25 mouse cellular contexts compared by ENCODE assay signal in genomic region chr8:123527720-123528489, GRCm38 (mm10). TPM values are rescaled to one million over a fixed set of nuclear protein-coding genes. Genes with fewer than 3 reads are reported as not detected.
DNase-seq lines count a peak whose midpoint lies in the region; ATAC-seq lines count a peak whose summit lies in the region.
"Had no signal": no experiment of that assay in that cellular context is flagged by ENCODE, and none has a peak within 500 bp of the region (broad histone marks: within the 10 kb centered on the region; RNA-seq: fewer than 3 reads in every experiment).

No protein-coding gene starts in this region.

- H3K27me3 ChIP-seq in forebrain, embryonic 13.5 days: no peaks in the 10 kb centered on the region
- H3K27me3 ChIP-seq in forebrain, embryonic 16.5 days (replicated peaks; ENCODE audit: control insufficient read depth, insufficient read depth, low read length): no peaks in the 10 kb centered on the region
- H3K27me3 ChIP-seq: embryonic facial prominence, embryonic 12.5 days; liver, embryonic 13.5 days; neural tube, embryonic 13.5 days had no signal

- 89% methylated on average over 25 of the region's 25 CpGs for WGBS in forebrain, embryonic 13.5 days
- WGBS in forebrain, embryonic 16.5 days: 86% methylated on average over 25 of the region's 25 CpGs

- no peak overlapping the region for H3K9ac ChIP-seq in forebrain, embryonic 13.5 days
- no peak overlapping the region for H3K9ac ChIP-seq in forebrain, embryonic 16.5 days (replicated peaks; ENCODE audit: low read depth, low read length)
- H3K9ac ChIP-seq: embryonic facial prominence, embryonic 12.5 days; liver, embryonic 13.5 days; lung, embryonic 14.5 days; neural tube, embryonic 13.5 days had no signal

- peak; percentile 28 to 51 for DNase-seq in left cerebral cortex, postnatal 36 days (ENCODE audit: low spot score in 2 of 2)
- no peak for DNase-seq in left cerebral cortex, adult 11 months (ENCODE audit: low spot score)
- peak; percentile 41 for DNase-seq in R1 (ENCODE audit: low read depth, low spot score)
- DNase-seq in layer of hippocampus, postnatal 14 days (ENCODE audit: low spot score in 2 of 2): peak; percentile 23 to 44
- DNase-seq in thymus, postnatal 0 days (ENCODE audit: low spot score): no peak
- no peak for DNase-seq in kidney, postnatal 36 days
- DNase-seq: cerebellum, adult 9-10 months; kidney, postnatal 10 days; liver, embryonic 13.5 days; lung, embryonic 14.5 days; lung, postnatal 36 days; thymus, adult 18-20 months had no signal

- no peaks in the 10 kb centered on the region for H3K4me1 ChIP-seq in forebrain, embryonic 13.5 days
- H3K4me1 ChIP-seq in forebrain, embryonic 16.5 days (replicated peaks; ENCODE audit: control insufficient read depth, insufficient read depth, low read length): no peaks in the 10 kb centered on the region
- H3K4me1 ChIP-seq: embryonic facial prominence, embryonic 12.5 days; hindbrain, embryonic 10.5 days; liver, embryonic 13.5 days; midbrain, embryonic 10.5 days; neural tube, embryonic 13.5 days had no signal

- H3K4me3 ChIP-seq in forebrain, embryonic 13.5 days: no peak overlapping the region
- no peak overlapping the region for H3K4me3 ChIP-seq in forebrain, embryonic 16.5 days (replicated peaks; ENCODE audit: low read length)
- H3K4me3 ChIP-seq: embryonic facial prominence, embryonic 12.5 days; heart, embryonic 10.5 days; hindbrain, embryonic 10.5 days; left cerebral cortex, adult 2 months; liver, embryonic 13.5 days; midbrain, embryonic 10.5 days; neural tube, embryonic 13.5 days had no signal

- H3K4me2 ChIP-seq in forebrain, embryonic 13.5 days: no peak overlapping the region
- H3K4me2 ChIP-seq in forebrain, embryonic 16.5 days (ENCODE audit: low read length): no peak overlapping the region
- H3K4me2 ChIP-seq: embryonic facial prominence, embryonic 12.5 days; liver, embryonic 13.5 days; lung, embryonic 14.5 days; neural tube, embryonic 13.5 days had no signal

- peaks cover 100% of the 10 kb centered on the region for H3K36me3 ChIP-seq in forebrain, embryonic 13.5 days (ENCODE audit: poor library complexity, severe bottlenecking)
- H3K36me3 ChIP-seq in forebrain, embryonic 16.5 days (ENCODE audit: control insufficient read depth, insufficient read depth): peaks cover 56% of the 10 kb centered on the region

- no peaks in the 10 kb centered on the region for H3K9me3 ChIP-seq in forebrain, embryonic 13.5 days (replicated peaks)
- no peaks in the 10 kb centered on the region for H3K9me3 ChIP-seq in forebrain, embryonic 16.5 days (ENCODE audit: control insufficient read depth, low read length)
- H3K9me3 ChIP-seq: embryonic facial prominence, embryonic 12.5 days; G1E; heart, embryonic 10.5 days; hindbrain, embryonic 10.5 days; liver, embryonic 13.5 days; midbrain, embryonic 10.5 days; neural tube, embryonic 13.5 days had no signal

- 0 out of 2 replicates have a peak, but pooled peaks have one; percentile 38 for ATAC-seq in forebrain, embryonic 13.5 days
- ATAC-seq in forebrain, embryonic 16.5 days: no peak
- ATAC-seq: CD4-positive, CD25-positive, alpha-beta regulatory T cell, adult 4 months; hindbrain, postnatal 0 days; intestine, postnatal 0 days had no signal

- intact Hi-C loops in left cerebral cortex, postnatal 36 days (cut with DNase I): no loop called here

- H3K27ac ChIP-seq in forebrain, embryonic 13.5 days: no peak overlapping the region
- H3K27ac ChIP-seq in forebrain, embryonic 16.5 days (ENCODE audit: low read length): no peak overlapping the region
- H3K27ac ChIP-seq: embryonic facial prominence, embryonic 12.5 days; heart, embryonic 10.5 days; hindbrain, embryonic 10.5 days; hindbrain, postnatal 0 days; left cerebral cortex, adult 2 months; liver, embryonic 13.5 days; midbrain, embryonic 10.5 days; neural tube, embryonic 13.5 days had no signal

RNA-seq across cellular contexts. Expression of gene Gas8, which starts 9.3 kb away (rescaled TPM):
- polyA plus RNA-seq in forebrain, embryonic 13.5 days (2015; fragmentation: Nextera tagmentation; extraction: Ambion mirVana): 36.4 and 42.1 TPM in 2 replicates
- polyA plus RNA-seq in forebrain, embryonic 16.5 days (2015; fragmentation: Nextera tagmentation; extraction: Ambion mirVana): 43.9 and 48.4 TPM in 2 replicates
- total RNA-seq in left cerebral cortex, postnatal 36 days (2021): 10 to 100 TPM; 23.4 to 34.5 TPM
- total RNA-seq in layer of hippocampus, postnatal 14 days (2021): 10 to 100 TPM; 31.7 to 31.8 TPM
- 13.4 and 13.8 TPM in 2 replicates for polyA plus RNA-seq in thymus, postnatal 0 days (2015; fragmentation: Nextera tagmentation; extraction: Ambion mirVana)

RNA-seq across cellular contexts. Expression of gene Dbndd1, which starts 12.6 kb away (rescaled TPM):
- 61.1 and 64.7 TPM in 2 replicates for polyA plus RNA-seq in forebrain, embryonic 13.5 days (2015; fragmentation: Nextera tagmentation; extraction: Ambion mirVana)
- 96.6 and 97.2 TPM in 2 replicates for polyA plus RNA-seq in forebrain, embryonic 16.5 days (2015; fragmentation: Nextera tagmentation; extraction: Ambion mirVana)
- 10 to 100 TPM; 15.6 to 17.5 TPM for total RNA-seq in left cerebral cortex, postnatal 36 days (2021)
- total RNA-seq in layer of hippocampus, postnatal 14 days (2021): 10 to 100 TPM in 1 of 2 experiments, 1 to 10 TPM in 1; 9.9 to 13.8 TPM
- polyA plus RNA-seq in thymus, postnatal 0 days (2015; fragmentation: Nextera tagmentation; extraction: Ambion mirVana): 1.4 and 1.8 TPM in 2 replicates
- polyA plus RNA-seq: G1E; spleen, adult 2 months had no signal

RNA-seq across cellular contexts. Expression of gene Afg3l1, which starts 50.2 kb away (rescaled TPM):
- 55.9 and 60.4 TPM in 2 replicates for polyA plus RNA-seq in forebrain, embryonic 13.5 days (2015; fragmentation: Nextera tagmentation; extraction: Ambion mirVana)
- polyA plus RNA-seq in forebrain, embryonic 16.5 days (2015; fragmentation: Nextera tagmentation; extraction: Ambion mirVana): 52.3 and 54.4 TPM in 2 replicates
- 10 to 100 TPM; 29.5 to 40.5 TPM for total RNA-seq in left cerebral cortex, postnatal 36 days (2021)
- 10 to 100 TPM; 31.2 to 32.5 TPM for total RNA-seq in layer of hippocampus, postnatal 14 days (2021)
- polyA plus RNA-seq in thymus, postnatal 0 days (2015; fragmentation: Nextera tagmentation; extraction: Ambion mirVana): 37.1 and 47.2 TPM in 2 replicates

Comparison
In these comparisons a context has a peak if more than half of its experiments do, and no peak if none do; other contexts are left out.
1. DNase-seq: peak in left cerebral cortex, postnatal 36 days (2 of 2), R1 (single experiment) and layer of hippocampus, postnatal 14 days (2 of 2); none in left cerebral cortex, adult 11 months (single experiment), thymus, postnatal 0 days (single experiment) and kidney, postnatal 36 days (0 of 2).
2. RNA of gene Dbndd1, which starts 12.6 kb away (polyA plus RNA-seq): 96.6 to 97.2 TPM in forebrain, embryonic 16.5 days and 61.1 to 64.7 TPM in forebrain, embryonic 13.5 days; 1.4 to 1.8 TPM in thymus, postnatal 0 days; every median in the first group is over 10 times any median in the second.